Comparison of ENCODE assay signal across 8 mouse cellular contexts in genomic region chr5:137627991-137628390, GRCm38 (mm10). TPM values are rescaled to one million over a fixed set of nuclear protein-coding genes. Genes with fewer than 3 reads are reported as not detected.
DNase-seq lines count a peak whose midpoint lies in the region; ATAC-seq lines count a peak whose summit lies in the region.

No protein-coding gene starts in this region.

- peaks cover 56% of the 10 kb centered on the region for H3K4me1 ChIP-seq in embryonic facial prominence, embryonic 10.5 days
- peaks cover 29% of the 10 kb centered on the region for H3K4me1 ChIP-seq in intestine, embryonic 14.5 days (replicated peaks; ENCODE audit: control insufficient read depth, insufficient read depth, low read length)
- peaks cover 30% of the 10 kb centered on the region for H3K4me1 ChIP-seq in lung, embryonic 16.5 days (replicated peaks; ENCODE audit: control insufficient read depth, insufficient read depth, low read length)

- peaks cover 21% of the 10 kb centered on the region for H3K36me3 ChIP-seq in embryonic facial prominence, embryonic 10.5 days (replicated peaks)
- H3K36me3 ChIP-seq in intestine, embryonic 14.5 days (ENCODE audit: control insufficient read depth, insufficient read depth, low read length) = peaks cover 2% of the 10 kb centered on the region; the same call in 1 of the 2 replicates
- H3K36me3 ChIP-seq in lung, embryonic 16.5 days (ENCODE audit: control insufficient read depth, insufficient read depth, low read length) = no peaks in the 10 kb centered on the region

- peak overlapping the region; percentile 93 for H3K27ac ChIP-seq in embryonic facial prominence, embryonic 10.5 days (replicated peaks)
- peak overlapping the region; percentile 80 for H3K27ac ChIP-seq in intestine, embryonic 14.5 days (ENCODE audit: low read depth)
- peak overlapping the region; percentile 90 for H3K27ac ChIP-seq in lung, embryonic 16.5 days (ENCODE audit: low read length)

- no peak for ATAC-seq in intestine, embryonic 14.5 days (replicated peaks; ENCODE audit: low FRiP score, low TSS enrichment, low read depth)
- ATAC-seq in lung, embryonic 16.5 days (ENCODE audit: low read depth) = no peak
- ATAC-seq in frontal cortex, adult (ENCODE audit: low TSS enrichment) = no peak

- peak; percentile 59 for DNase-seq in lung, adult 18-20 months
- DNase-seq in lung, postnatal 25 days (ENCODE audit: low spot score) = no peak
- DNase-seq in embryonic facial prominence, embryonic 10.5 days (ENCODE audit: low spot score) = no peak
- DNase-seq in intestine, embryonic 14.5 days (ENCODE audit: low spot score) = no peak
- DNase-seq in layer of hippocampus, postnatal 10 days (ENCODE audit: low spot score in 2 of 2) = no peak
- no peak for DNase-seq in urinary bladder, postnatal 25 days (ENCODE audit: low spot score)

- peak overlapping the region; percentile 59 for H3K4me2 ChIP-seq in intestine, embryonic 14.5 days (ENCODE audit: low read length)
- peak overlapping the region; percentile 71 for H3K4me2 ChIP-seq in lung, embryonic 16.5 days (ENCODE audit: low read depth, low read length)

- WGBS in embryonic facial prominence, embryonic 10.5 days = 3% methylated on average over 9 of the region's 9 CpGs
- 0% methylated on average over 9 of the region's 9 CpGs for WGBS in intestine, embryonic 14.5 days
- 2% methylated on average over 9 of the region's 9 CpGs for WGBS in lung, embryonic 16.5 days

- H3K9ac ChIP-seq in intestine, embryonic 14.5 days (ENCODE audit: low read length) = peak overlapping the region; percentile 51
- peak overlapping the region; percentile 74 for H3K9ac ChIP-seq in lung, embryonic 16.5 days (ENCODE audit: low read length)

- peak overlapping the region; percentile 71 for H3K4me3 ChIP-seq in embryonic facial prominence, embryonic 10.5 days
- H3K4me3 ChIP-seq in intestine, embryonic 14.5 days (ENCODE audit: low read depth, low read length) = peak overlapping the region; percentile 94
- peak overlapping the region; percentile 67 for H3K4me3 ChIP-seq in lung, embryonic 16.5 days (ENCODE audit: low read length)

- no peaks in the 10 kb centered on the region for H3K27me3 ChIP-seq in embryonic facial prominence, embryonic 10.5 days (replicated peaks; ENCODE audit: low read depth, poor library complexity, severe bottlenecking)
- H3K27me3 ChIP-seq in intestine, embryonic 14.5 days (replicated peaks; ENCODE audit: control insufficient read depth, insufficient read depth, low read length) = no peaks in the 10 kb centered on the region
- no peaks in the 10 kb centered on the region for H3K27me3 ChIP-seq in lung, embryonic 16.5 days (ENCODE audit: control insufficient read depth, insufficient read depth, low read depth, low read length)

- H3K9me3 ChIP-seq in embryonic facial prominence, embryonic 10.5 days = no peaks in the 10 kb centered on the region
- no peaks in the 10 kb centered on the region for H3K9me3 ChIP-seq in intestine, embryonic 14.5 days (ENCODE audit: control insufficient read depth, low read length)
- H3K9me3 ChIP-seq in lung, embryonic 16.5 days (ENCODE audit: control insufficient read depth, low read length) = no peaks in the 10 kb centered on the region

RNA-seq across cellular contexts. Expression of gene Fbxo24, which starts 0.8 kb away (rescaled TPM):
- 0.17 and 0.36 TPM in 2 replicates for polyA plus RNA-seq in embryonic facial prominence, embryonic 10.5 days (2016; fragmentation: Nextera tagmentation; extraction: Ambion mirVana)
- polyA plus RNA-seq in intestine, embryonic 14.5 days (2014; fragmentation: Nextera tagmentation; extraction: Ambion mirVana) = 0.11 and 0.28 TPM in 2 replicates
- polyA plus RNA-seq in lung, embryonic 16.5 days (2015; fragmentation: Nextera tagmentation; extraction: Ambion mirVana) = 0.13 and 0.15 TPM in 2 replicates
- total RNA-seq in layer of hippocampus, postnatal 10 days (2021) = under 1 TPM; 0.27 to 0.36 TPM

RNA-seq across cellular contexts. Expression of gene Lrch4, which starts 0.9 kb away (rescaled TPM):
- 36.7 and 46.5 TPM in 2 replicates for polyA plus RNA-seq in embryonic facial prominence, embryonic 10.5 days (2016; fragmentation: Nextera tagmentation; extraction: Ambion mirVana)
- 31.2 and 35.3 TPM in 2 replicates for polyA plus RNA-seq in intestine, embryonic 14.5 days (2014; fragmentation: Nextera tagmentation; extraction: Ambion mirVana)
- 34.2 and 42.6 TPM in 2 replicates for polyA plus RNA-seq in lung, embryonic 16.5 days (2015; fragmentation: Nextera tagmentation; extraction: Ambion mirVana)
- 10 to 100 TPM; 13.2 to 20.1 TPM for total RNA-seq in layer of hippocampus, postnatal 10 days (2021)

RNA-seq across cellular contexts. Expression of gene Gm20605, which starts 1.0 kb away (rescaled TPM):
- 14.2 and 14.6 TPM in 2 replicates for polyA plus RNA-seq in embryonic facial prominence, embryonic 10.5 days (2016; fragmentation: Nextera tagmentation; extraction: Ambion mirVana)
- 9.2 and 10.1 TPM in 2 replicates for polyA plus RNA-seq in intestine, embryonic 14.5 days (2014; fragmentation: Nextera tagmentation; extraction: Ambion mirVana)
- 14.8 and 18.1 TPM in 2 replicates for polyA plus RNA-seq in lung, embryonic 16.5 days (2015; fragmentation: Nextera tagmentation; extraction: Ambion mirVana)
- total RNA-seq in layer of hippocampus, postnatal 10 days (2021) = 1 to 10 TPM; 8.7 to 8.9 TPM

RNA-seq across cellular contexts. Expression of gene Sap25, which starts 13.1 kb away (rescaled TPM):
- 9.0 and 9.2 TPM in 2 replicates for polyA plus RNA-seq in embryonic facial prominence, embryonic 10.5 days (2016; fragmentation: Nextera tagmentation; extraction: Ambion mirVana)
- polyA plus RNA-seq in intestine, embryonic 14.5 days (2014; fragmentation: Nextera tagmentation; extraction: Ambion mirVana) = 6.9 and 10.2 TPM in 2 replicates
- 9.7 and 12.4 TPM in 2 replicates for polyA plus RNA-seq in lung, embryonic 16.5 days (2015; fragmentation: Nextera tagmentation; extraction: Ambion mirVana)
- 1 to 10 TPM; 5.0 to 7.5 TPM for total RNA-seq in layer of hippocampus, postnatal 10 days (2021)

RNA-seq across cellular contexts. Expression of gene Pcolce, which starts 14.4 kb away (rescaled TPM):
- 122 and 128 TPM in 2 replicates for polyA plus RNA-seq in embryonic facial prominence, embryonic 10.5 days (2016; fragmentation: Nextera tagmentation; extraction: Ambion mirVana)
- polyA plus RNA-seq in intestine, embryonic 14.5 days (2014; fragmentation: Nextera tagmentation; extraction: Ambion mirVana) = 112 and 126 TPM in 2 replicates
- polyA plus RNA-seq in lung, embryonic 16.5 days (2015; fragmentation: Nextera tagmentation; extraction: Ambion mirVana) = 119 and 123 TPM in 2 replicates
- 10 to 100 TPM; 10.7 to 12.0 TPM for total RNA-seq in layer of hippocampus, postnatal 10 days (2021)

Comparison
In these comparisons a context has a peak if more than half of its experiments do, and no peak if none do; other contexts are left out.
1. DNase-seq: peak in lung, adult 18-20 months (2 of 2); none in lung, postnatal 25 days (single experiment), embryonic facial prominence, embryonic 10.5 days (single experiment), intestine, embryonic 14.5 days (single experiment), layer of hippocampus, postnatal 10 days (0 of 2) and urinary bladder, postnatal 25 days (single experiment).
2. Peak in every context shown above with its lines, with median percentiles within 50 percentile points of each other: H3K27ac ChIP-seq and H3K4me3 ChIP-seq.